Mouse (Mus musculus) kidney, postnatal 0 days (tissue): Measurements from ENCODE around the gene Apeh. TPM values are rescaled to one million over a fixed set of nuclear protein-coding genes. Genes with fewer than 3 reads are reported as not detected.
A peak's percentile ranks its signal among the peaks of the same experiment; 100 is the strongest.

ENCODE experiments used
- ATAC-seq: fragments of 200-750 bp; cut with Nextera tagmentation; replicated peaks from 2 replicates; pipeline ENCODE4 v1.8.0; 2017; ENCODE audit warnings: low read depth, moderate number of reproducible peaks, moderate TSS enrichment, moderate library complexity; ENCODE audit not compliant: low FRiP score
- DNase-seq: peaks from one replicate; pipeline ENCODE4 v3.0.0-alpha.2; 2016; ENCODE audit warnings: low spot score
- H3K27ac ChIP-seq: fragments of 300-500 bp; sonication (generic); 2 replicates; pipeline ENCODE4 v1.5.1; 2014; ENCODE audit warnings: mild to moderate bottlenecking
- H3K27me3 ChIP-seq: fragments of 300-500 bp; sonication (generic); 2 replicates; pipeline ENCODE4 v1.6.1; 2014; ENCODE audit warnings: low read length, mixed read lengths; ENCODE audit not compliant: insufficient read depth
- H3K36me3 ChIP-seq: fragments of 300-500 bp; sonication (generic); 2 replicates; pipeline ENCODE4 v1.6.1; 2014; ENCODE audit warnings: low read length, mixed read lengths; ENCODE audit not compliant: insufficient read depth
- H3K4me1 ChIP-seq: fragments of 300-500 bp; sonication (generic); replicated peaks from 2 replicates; pipeline ENCODE4 v1.6.1; 2014; ENCODE audit warnings: antibody characterized with exemption, low read length, mixed read lengths; ENCODE audit not compliant: insufficient read depth
- H3K4me2 ChIP-seq: fragments of 300-500 bp; sonication (generic); 2 replicates; pipeline ENCODE4 v1.6.1; 2014; ENCODE audit warnings: mild to moderate bottlenecking, low read length, moderate library complexity, mixed read lengths
- H3K4me3 ChIP-seq: fragments of 300-500 bp; sonication (generic); replicated peaks from 2 replicates; pipeline ENCODE4 v1.5.1; 2014; ENCODE audit warnings: low read depth, low read length
- H3K9ac ChIP-seq: fragments of 300-500 bp; sonication (generic); 2 replicates; pipeline ENCODE4 v1.6.1; 2014; ENCODE audit warnings: low read depth, low read length
- H3K9me3 ChIP-seq: fragments of 300-500 bp; sonication (generic); replicated peaks from 2 replicates; pipeline ENCODE4 v1.6.1; 2016; ENCODE audit warnings: low read length, inconsistent platforms, mixed read lengths
- CTCF ChIP-seq: IDR thresholded peaks from 2 replicates; pipeline ENCODE4 v1.5.1; 2016; ENCODE audit warnings: antibody characterized with exemption, low read depth, mild to moderate bottlenecking, moderate library complexity
- WGBS: fragments of 180-500 bp; shearing (Covaris S2); extraction: QIAGEN DNeasy Blood & Tissue Kit; methylation state at CpG from one replicate; pipeline ENCODE4 v1.1.7; 2014; 5-methylcytosine and 5-hydroxymethylcytosine counted together
- polyA plus RNA-seq: library from polyadenylated mRNA; unstranded; fragments of >200 nt; fragmentation: Nextera tagmentation; extraction: Ambion mirVana; gene quantifications from 2 replicates; pipeline ENCODE4 v1.2.1, GENCODE M21; 2015

Apeh gene
- polyA plus RNA-seq, result 62.6 and 69.3 TPM in 2 replicates

GRCm38 (mm10) chr9:108094184-108094941 is at the start of gene Apeh:
TSS of gene Apeh (minus strand) at chr9:108094606.
- H3K4me3 ChIP-seq, result peak within 1 kb of the TSS; percentile 71
- under 1% methylated on average over 52 of the region's 52 CpGs for WGBS
- H3K9me3 ChIP-seq, result no peaks in the 10 kb centered on the region
- H3K27me3 ChIP-seq, result no peaks in the 10 kb centered on the region
- ATAC-seq, result peak; percentile 93
- peak; percentile 98 for DNase-seq
- H3K4me2 ChIP-seq, result peak within 1 kb of the TSS; percentile 99
- TF ChIP-seq CTCF, result peak; percentile 34; the same call in 1 of the 2 replicates
- H3K9ac ChIP-seq, result peak within 1 kb of the TSS; percentile 77
- peaks cover 7% of the 10 kb centered on the region for H3K4me1 ChIP-seq
- peaks cover 27% of the 10 kb centered on the region for H3K36me3 ChIP-seq
- H3K27ac ChIP-seq, result peak within 1 kb of the TSS; percentile 80

- Histone ChIP-seq H3K4me3 (no peak overlapping the region), H3K9ac (no peak overlapping the region), H3K36me3 (no peaks in the 10 kb centered on the region), H3K27me3 (no peaks in the 10 kb centered on the region), H3K9me3 (no peaks in the 10 kb centered on the region), H3K4me1 (no peaks in the 10 kb centered on the region), H3K4me2 (no peak overlapping the region), H3K27ac (no peak overlapping the region)
- ATAC-seq (no peak), DNase-seq (no peak)
- WGBS, result 85% methylated on average over 2 of the region's 2 CpGs
- no peak for TF ChIP-seq CTCF
Observed at GRCm38 (mm10) chr9:108143470-108143869, 49.1 kb upstream of the Apeh start.

- H3K4me3 ChIP-seq, result no peak overlapping the region
- no peak overlapping the region for H3K27ac ChIP-seq
- no peak for ATAC-seq
- H3K27me3 ChIP-seq, result no peaks in the 10 kb centered on the region
- no peak overlapping the region for H3K9ac ChIP-seq
- DNase-seq, result no peak
- TF ChIP-seq CTCF, result no peak
- 87% methylated on average over 10 of the region's 10 CpGs for WGBS
- no peaks in the 10 kb centered on the region for H3K9me3 ChIP-seq
- no peak overlapping the region for H3K4me2 ChIP-seq
- H3K4me1 ChIP-seq, result no peaks in the 10 kb centered on the region
- no peaks in the 10 kb centered on the region for H3K36me3 ChIP-seq
Observed at GRCm38 (mm10) chr9:108141387-108141786, 47.0 kb upstream of the Apeh start.

- H3K4me3 ChIP-seq, result no peak overlapping the region
- ATAC-seq (no peak), DNase-seq (no peak)
- H3K27ac ChIP-seq, result no peak overlapping the region
- no peaks in the 10 kb centered on the region for H3K4me1 ChIP-seq
- H3K27me3 ChIP-seq, result no peaks in the 10 kb centered on the region
- WGBS, result 76% methylated on average over 7 of the region's 7 CpGs
- no peak overlapping the region for H3K9ac ChIP-seq
- no peak overlapping the region for H3K4me2 ChIP-seq
- no peaks in the 10 kb centered on the region for H3K36me3 ChIP-seq
- TF ChIP-seq CTCF, result peak; percentile 47
- H3K9me3 ChIP-seq, result no peaks in the 10 kb centered on the region
Observed at GRCm38 (mm10) chr9:108139963-108140695, 45.7 kb upstream of the Apeh start.

- no peak for ATAC-seq
- WGBS, result 87% methylated on average over 17 of the region's 17 CpGs
- Histone ChIP-seq H3K27me3 (no peaks in the 10 kb centered on the region), H3K27ac (no peak overlapping the region), H3K4me1 (no peaks in the 10 kb centered on the region), H3K4me2 (no peak overlapping the region), H3K9ac (no peak overlapping the region), H3K4me3 (no peak overlapping the region), H3K9me3 (no peaks in the 10 kb centered on the region), H3K36me3 (no peaks in the 10 kb centered on the region)
- no peak for TF ChIP-seq CTCF
- DNase-seq, result no peak
Observed at GRCm38 (mm10) chr9:108139169-108139962, 45.0 kb upstream of the Apeh start.

GRCm38 (mm10) chr9:108138118-108138517 is 43.7 kb upstream of the Apeh start:
- H3K27ac ChIP-seq, result no peak overlapping the region
- H3K4me3 ChIP-seq, result no peak overlapping the region
- no peaks in the 10 kb centered on the region for H3K9me3 ChIP-seq
- no peak overlapping the region for H3K4me2 ChIP-seq
- H3K4me1 ChIP-seq, result no peaks in the 10 kb centered on the region
- 74% methylated on average over 6 of the region's 6 CpGs for WGBS
- ATAC-seq, result no peak
- DNase-seq, result no peak
- no peak overlapping the region for H3K9ac ChIP-seq
- no peak for TF ChIP-seq CTCF
- no peaks in the 10 kb centered on the region for H3K27me3 ChIP-seq
- no peaks in the 10 kb centered on the region for H3K36me3 ChIP-seq
